Mouse (Mus musculus): ENCODE results near the gene Aldh3b2. TPM values are rescaled to one million over a fixed set of nuclear protein-coding genes. Genes with fewer than 3 reads are reported as not detected.

Aldh3b2 gene
- polyA plus RNA-seq, 1 experiment from 2014 or later, result 2.8 TPM

DNA sequence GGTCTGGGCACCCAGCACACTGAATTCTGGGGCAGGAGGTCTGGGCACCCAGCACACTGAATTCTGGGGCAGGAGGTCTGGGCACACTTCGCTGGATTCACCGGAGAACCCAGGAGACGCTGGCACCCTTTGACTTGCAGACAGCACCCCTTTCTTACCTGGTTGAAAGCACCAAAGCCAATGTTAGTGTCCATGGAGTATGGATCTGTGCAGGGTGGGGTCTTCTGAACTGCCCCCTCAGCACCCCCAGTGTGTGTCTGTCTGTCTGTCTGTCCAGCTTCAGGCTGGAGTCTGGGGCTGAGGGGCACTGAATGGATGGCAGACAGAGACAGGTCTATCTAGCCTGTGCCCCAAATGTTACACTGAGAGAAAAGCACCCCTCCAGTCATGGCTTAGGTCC is 19.4 kb downstream of the Aldh3b2 start:
- Histone ChIP-seq H3K9ac (no peak overlapping the region), H3K36me3 (no peaks in the 10 kb centered on the region), H3K4me2 (replicated peaks) (no peak overlapping the region), H3K4me3 (no peak overlapping the region), H3K27ac (no peak overlapping the region), H3K27me3 (no peaks in the 10 kb centered on the region), H3K9me3 (no peaks in the 10 kb centered on the region), H3K4me1 (peaks cover 4% of the 10 kb centered on the region)
- ATAC-seq (ENCODE audit: insufficient number of reproducible peaks, insufficient read depth, low FRiP score, low TSS enrichment), result no peak
- 94% methylated on average over 3 of the region's 3 CpGs for WGBS

DNA sequence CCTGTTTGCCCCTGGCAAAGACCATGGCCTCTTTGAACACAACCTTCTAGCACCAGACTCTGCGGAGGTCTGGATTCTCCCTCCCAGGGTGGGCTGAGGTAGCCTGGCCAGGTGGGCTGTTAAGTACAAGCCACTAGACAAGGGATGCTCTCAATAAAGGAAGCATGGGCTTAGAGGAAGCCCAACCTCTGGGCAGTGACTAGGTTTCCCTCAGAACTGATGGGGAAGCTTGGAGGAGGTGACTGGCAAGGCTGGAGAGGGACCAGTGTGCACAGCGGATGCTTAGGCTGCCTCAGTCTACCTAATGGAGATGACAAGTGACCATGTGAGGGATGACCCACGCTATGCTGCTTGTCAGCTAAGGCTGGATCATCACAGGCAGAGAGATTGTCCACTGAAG is 19.8 kb downstream of the Aldh3b2 start:
- no peak for ATAC-seq (ENCODE audit: insufficient number of reproducible peaks, insufficient read depth, low FRiP score, low TSS enrichment)
- Histone ChIP-seq H3K9ac (no peak overlapping the region), H3K4me2 (replicated peaks) (no peak overlapping the region), H3K9me3 (no peaks in the 10 kb centered on the region), H3K36me3 (no peaks in the 10 kb centered on the region), H3K27ac (no peak overlapping the region), H3K4me3 (no peak overlapping the region), H3K27me3 (no peaks in the 10 kb centered on the region), H3K4me1 (peaks cover under 1% of the 10 kb centered on the region; the same call in 1 of the 2 replicates)
- 77% methylated on average over 3 of the region's 3 CpGs for WGBS

DNA sequence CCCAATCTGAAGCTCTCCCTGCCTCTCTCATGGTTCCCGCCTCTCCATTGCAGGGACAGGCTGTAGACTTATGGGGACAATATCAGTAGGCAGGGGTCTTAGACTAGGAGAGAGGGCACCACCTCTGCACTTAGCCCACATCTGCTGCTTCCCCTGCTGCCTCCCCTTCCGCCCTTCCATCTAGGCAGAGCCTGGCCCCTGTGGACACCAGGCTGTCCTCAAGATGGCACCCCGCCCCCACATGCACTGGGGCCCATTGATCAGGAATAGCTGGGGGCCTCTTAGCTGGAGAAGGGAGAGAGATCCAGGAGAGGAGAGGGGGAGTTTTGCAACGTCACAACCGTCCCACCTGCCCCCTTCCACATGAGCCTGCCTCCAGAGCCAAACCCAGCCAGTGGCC is 20.3 kb downstream of the Aldh3b2 start, which contains the start of gene Tbx10:
Gene Tbx10 (plus strand): TSS at position 337 of the 400 bp plus-strand sequence.
- WGBS, result 62% methylated on average over 5 of the region's 5 CpGs

DNA sequence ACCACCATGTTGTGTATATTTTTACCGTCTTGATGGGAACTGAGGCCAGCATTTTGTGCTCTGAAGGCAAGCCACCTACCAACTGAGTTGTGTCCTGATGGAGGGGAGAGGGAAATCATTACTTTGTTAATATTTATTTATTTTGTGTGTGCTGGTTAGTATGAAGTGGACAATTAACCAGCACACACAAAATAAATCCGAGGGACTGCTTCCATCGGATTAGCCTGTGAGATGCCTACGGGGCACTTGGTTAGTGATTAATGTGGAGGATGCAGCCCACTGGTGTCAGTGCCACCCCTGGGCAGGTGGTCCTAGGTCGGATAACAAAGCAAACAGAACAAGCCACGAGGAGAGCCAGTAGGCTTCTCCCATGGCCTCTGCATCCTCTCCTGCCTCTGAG is 22.8 kb downstream of the Aldh3b2 start:
- Histone ChIP-seq H3K4me1 (peaks cover 3% of the 10 kb centered on the region; the same call in 1 of the 2 replicates), H3K27me3 (no peaks in the 10 kb centered on the region)
- 60% methylated on average over 6 of the region's 6 CpGs for WGBS

More for the DNA sequence above, 20.3 kb downstream of the Aldh3b2 start, which contains the start of gene Tbx10:
- Histone ChIP-seq H3K4me2 (replicated peaks) (no peak within 1 kb of the TSS), H3K36me3 (no peaks in the 10 kb centered on the region), H3K27me3 (no peaks in the 10 kb centered on the region), H3K27ac (no peak within 1 kb of the TSS), H3K9me3 (no peaks in the 10 kb centered on the region), H3K4me3 (no peak within 1 kb of the TSS), H3K4me1 (no peaks in the 10 kb centered on the region; the same call in 1 of the 2 replicates), H3K9ac (0 out of 2 replicates have a peak within 1 kb of the TSS, but pooled peaks have one; percentile 2)
- ATAC-seq (ENCODE audit: insufficient number of reproducible peaks, insufficient read depth, low FRiP score, low TSS enrichment), result no peak

DNA sequence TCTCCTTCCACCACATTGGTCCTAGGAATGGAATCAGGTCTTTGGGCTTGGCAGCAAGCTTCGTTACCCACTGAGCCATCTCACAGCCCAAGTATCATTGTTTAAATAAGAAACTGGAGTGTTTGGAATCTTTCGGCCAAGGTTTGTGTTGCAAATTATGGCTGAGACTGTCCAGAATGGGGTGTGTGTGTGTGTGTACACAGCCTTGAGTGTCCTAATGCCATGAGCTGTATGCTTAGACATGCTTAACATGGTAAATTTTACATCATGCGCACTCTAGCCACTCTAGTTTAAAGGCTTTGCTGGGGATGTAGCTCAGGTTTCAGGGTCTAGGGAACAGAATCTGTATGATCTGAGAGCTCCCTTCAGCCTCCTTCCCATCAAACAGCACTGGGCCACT is 23.4 kb downstream of the Aldh3b2 start:
- H3K9ac ChIP-seq, result no peak overlapping the region
- H3K4me1 ChIP-seq, result peaks cover 3% of the 10 kb centered on the region; the same call in 1 of the 2 replicates
- H3K4me3 ChIP-seq, result no peak overlapping the region
- H3K9me3 ChIP-seq, result no peaks in the 10 kb centered on the region
- no peaks in the 10 kb centered on the region for H3K27me3 ChIP-seq
- H3K36me3 ChIP-seq, result no peaks in the 10 kb centered on the region
- H3K4me2 ChIP-seq (replicated peaks), result no peak overlapping the region
- no peak overlapping the region for H3K27ac ChIP-seq
- ATAC-seq (ENCODE audit: insufficient number of reproducible peaks, insufficient read depth, low FRiP score, low TSS enrichment), result no peak
- 75% methylated on average over 3 of the region's 3 CpGs for WGBS

More for the DNA sequence above, 22.8 kb downstream of the Aldh3b2 start:
- Histone ChIP-seq H3K9ac (no peak overlapping the region), H3K27ac (no peak overlapping the region), H3K4me2 (replicated peaks) (no peak overlapping the region), H3K4me3 (no peak overlapping the region), H3K36me3 (no peaks in the 10 kb centered on the region), H3K9me3 (no peaks in the 10 kb centered on the region)
- ATAC-seq (ENCODE audit: insufficient number of reproducible peaks, insufficient read depth, low FRiP score, low TSS enrichment), result no peak

DNA sequence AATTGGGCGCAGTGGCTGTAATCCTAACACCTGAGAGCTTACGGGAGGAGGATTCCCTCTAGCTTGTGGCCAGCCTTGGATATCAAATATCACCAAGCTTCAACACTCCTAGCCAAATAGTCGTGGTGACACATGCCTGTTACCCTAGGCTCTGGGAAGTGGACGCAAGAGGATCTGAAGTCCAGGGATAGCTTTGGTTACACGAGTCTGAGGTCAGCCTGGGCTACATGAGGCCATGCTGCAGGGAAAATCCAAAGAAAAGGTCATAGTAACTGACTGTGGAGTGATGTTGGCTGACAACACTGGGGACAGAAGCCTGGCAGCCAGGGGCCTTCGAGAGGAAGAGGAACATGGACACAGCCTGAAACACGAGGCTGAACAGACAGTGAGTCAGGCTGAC is 24.0 kb downstream of the Aldh3b2 start:
- Histone ChIP-seq H3K4me1 (peaks cover 7% of the 10 kb centered on the region), H3K4me3 (no peak overlapping the region), H3K9me3 (no peaks in the 10 kb centered on the region), H3K36me3 (no peaks in the 10 kb centered on the region), H3K27ac (no peak overlapping the region), H3K4me2 (replicated peaks) (no peak overlapping the region), H3K27me3 (no peaks in the 10 kb centered on the region), H3K9ac (no peak overlapping the region)
- no peak for ATAC-seq (ENCODE audit: insufficient number of reproducible peaks, insufficient read depth, low FRiP score, low TSS enrichment)
- WGBS, result 56% methylated on average over 7 of the region's 7 CpGs

DNA sequence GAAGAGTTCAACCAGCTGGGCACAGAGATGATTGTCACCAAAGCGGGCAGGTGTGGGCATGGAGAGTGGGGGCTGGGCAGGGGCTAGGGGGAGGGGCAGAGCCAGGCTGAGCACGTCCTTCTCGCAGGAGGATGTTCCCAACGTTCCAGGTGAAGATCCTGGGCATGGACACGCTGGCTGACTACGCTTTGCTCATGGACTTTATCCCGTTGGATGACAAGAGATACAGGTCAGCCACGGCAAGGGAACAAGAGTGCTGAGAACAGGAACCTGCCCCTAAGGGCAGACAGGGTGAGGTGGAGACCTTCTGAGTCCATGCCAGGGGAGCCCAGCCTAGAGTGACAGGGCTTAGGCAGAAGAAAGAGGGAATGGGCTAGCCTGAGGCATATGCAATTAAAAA is 24.6 kb downstream of the Aldh3b2 start:
- no peak overlapping the region for H3K27ac ChIP-seq
- no peak for ATAC-seq (ENCODE audit: insufficient number of reproducible peaks, insufficient read depth, low FRiP score, low TSS enrichment)
- no peak overlapping the region for H3K9ac ChIP-seq
- H3K4me3 ChIP-seq, result no peak overlapping the region
- no peak overlapping the region for H3K4me2 ChIP-seq (replicated peaks)
- WGBS, result 84% methylated on average over 8 of the region's 8 CpGs
- no peaks in the 10 kb centered on the region for H3K9me3 ChIP-seq
- peaks cover 14% of the 10 kb centered on the region for H3K4me1 ChIP-seq
- no peaks in the 10 kb centered on the region for H3K27me3 ChIP-seq
- H3K36me3 ChIP-seq, result peaks cover under 1% of the 10 kb centered on the region; the same call in 1 of the 2 replicates

DNA sequence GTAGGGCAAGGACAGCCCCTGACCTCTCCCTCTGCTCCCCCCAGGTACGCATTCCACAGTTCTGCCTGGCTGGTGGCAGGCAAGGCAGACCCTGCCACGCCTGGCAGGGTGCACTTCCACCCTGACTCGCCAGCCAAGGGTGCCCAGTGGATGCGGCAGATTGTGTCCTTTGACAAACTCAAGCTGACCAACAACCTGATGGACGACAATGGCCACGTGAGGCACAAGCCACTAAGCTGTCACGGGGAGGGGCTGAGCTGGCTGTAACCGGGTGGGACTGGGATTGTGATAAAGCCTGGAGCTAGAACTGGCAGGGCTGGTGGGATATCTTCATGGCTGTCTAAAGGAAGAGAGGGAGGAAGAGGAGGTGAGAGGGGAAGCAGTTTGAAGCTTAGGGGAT is 25.1 kb downstream of the Aldh3b2 start:
- no peak overlapping the region for H3K27ac ChIP-seq
- no peak for ATAC-seq (ENCODE audit: insufficient number of reproducible peaks, insufficient read depth, low FRiP score, low TSS enrichment)
- no peaks in the 10 kb centered on the region for H3K27me3 ChIP-seq
- 67% methylated on average over 8 of the region's 8 CpGs for WGBS
- no peaks in the 10 kb centered on the region for H3K9me3 ChIP-seq
- H3K4me2 ChIP-seq (replicated peaks), result no peak overlapping the region
- H3K4me3 ChIP-seq, result no peak overlapping the region
- H3K4me1 ChIP-seq, result peaks cover 14% of the 10 kb centered on the region
- H3K9ac ChIP-seq, result no peak overlapping the region
- H3K36me3 ChIP-seq, result peaks cover 4% of the 10 kb centered on the region; the same call in 1 of the 2 replicates

DNA sequence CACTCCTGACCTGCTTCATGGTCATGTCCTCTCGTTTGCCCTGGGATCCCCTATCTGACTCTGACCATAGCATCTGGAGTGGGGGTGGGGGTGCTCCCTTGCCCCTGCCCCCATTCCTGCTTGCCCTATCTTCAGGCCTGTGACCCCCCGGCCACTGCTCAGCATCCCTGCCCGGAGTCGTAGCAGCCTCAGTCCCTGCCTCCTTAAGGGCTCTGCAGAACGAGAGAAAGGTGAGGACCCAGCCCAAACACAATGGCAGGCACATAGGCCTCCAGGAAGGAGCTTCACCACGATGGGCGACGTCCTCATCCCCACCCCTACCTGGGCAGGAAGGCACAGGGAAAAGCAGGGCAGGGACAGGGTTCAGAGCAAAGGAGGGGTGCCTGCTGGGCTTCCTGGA is 26.2 kb downstream of the Aldh3b2 start:
- Histone ChIP-seq H3K4me2 (replicated peaks) (no peak overlapping the region), H3K9ac (no peak overlapping the region), H3K4me1 (peaks cover 14% of the 10 kb centered on the region), H3K4me3 (no peak overlapping the region), H3K27me3 (no peaks in the 10 kb centered on the region), H3K27ac (no peak overlapping the region), H3K9me3 (no peaks in the 10 kb centered on the region), H3K36me3 (peaks cover 4% of the 10 kb centered on the region; the same call in 1 of the 2 replicates)
- 69% methylated on average over 8 of the region's 8 CpGs for WGBS
- no peak for ATAC-seq (ENCODE audit: insufficient number of reproducible peaks, insufficient read depth, low FRiP score, low TSS enrichment)

DNA sequence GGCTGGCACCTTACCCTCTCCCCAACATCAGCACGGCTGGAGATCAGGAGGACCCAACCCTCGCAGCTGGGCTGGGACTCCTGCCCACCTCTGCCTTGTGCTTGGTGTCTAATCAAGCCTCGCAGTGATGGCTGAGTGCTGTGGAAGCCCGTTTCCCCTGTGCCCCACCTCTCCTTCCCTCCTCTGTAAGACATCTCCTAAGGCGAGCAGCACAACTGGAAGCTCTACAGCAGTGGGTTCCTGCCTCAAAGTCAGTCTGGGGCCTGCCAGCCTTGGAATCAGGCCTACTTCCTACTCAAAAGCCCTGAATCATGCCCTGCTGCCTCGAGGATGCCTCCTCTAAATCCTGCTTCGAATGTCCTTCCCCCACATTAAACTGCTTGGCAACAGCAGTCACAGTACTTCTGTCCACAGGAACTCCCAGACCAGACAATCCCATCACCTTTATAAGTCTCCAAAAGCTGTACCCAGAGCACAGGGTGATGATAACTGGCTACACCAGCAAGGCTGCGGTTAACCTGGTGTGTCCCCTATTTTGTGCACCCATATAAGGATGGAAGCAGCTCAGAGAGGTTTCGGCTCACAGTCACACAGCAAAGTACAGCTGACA is 27.1 kb downstream of the Aldh3b2 start:
- 87% methylated on average over 9 of the region's 9 CpGs for WGBS
- peaks cover 14% of the 10 kb centered on the region for H3K4me1 ChIP-seq
- peak overlapping the region; percentile 75 for H3K4me3 ChIP-seq
- H3K36me3 ChIP-seq, result peaks cover 4% of the 10 kb centered on the region; the same call in 1 of the 2 replicates
- peak overlapping the region; percentile 76 for H3K4me2 ChIP-seq (replicated peaks)
- no peak for ATAC-seq (ENCODE audit: insufficient number of reproducible peaks, insufficient read depth, low FRiP score, low TSS enrichment)
- H3K27me3 ChIP-seq, result no peaks in the 10 kb centered on the region
- no peaks in the 10 kb centered on the region for H3K9me3 ChIP-seq
- no peak overlapping the region for H3K27ac ChIP-seq
- H3K9ac ChIP-seq, result peak overlapping the region; percentile 46; the same call in 1 of the 2 replicates

DNA sequence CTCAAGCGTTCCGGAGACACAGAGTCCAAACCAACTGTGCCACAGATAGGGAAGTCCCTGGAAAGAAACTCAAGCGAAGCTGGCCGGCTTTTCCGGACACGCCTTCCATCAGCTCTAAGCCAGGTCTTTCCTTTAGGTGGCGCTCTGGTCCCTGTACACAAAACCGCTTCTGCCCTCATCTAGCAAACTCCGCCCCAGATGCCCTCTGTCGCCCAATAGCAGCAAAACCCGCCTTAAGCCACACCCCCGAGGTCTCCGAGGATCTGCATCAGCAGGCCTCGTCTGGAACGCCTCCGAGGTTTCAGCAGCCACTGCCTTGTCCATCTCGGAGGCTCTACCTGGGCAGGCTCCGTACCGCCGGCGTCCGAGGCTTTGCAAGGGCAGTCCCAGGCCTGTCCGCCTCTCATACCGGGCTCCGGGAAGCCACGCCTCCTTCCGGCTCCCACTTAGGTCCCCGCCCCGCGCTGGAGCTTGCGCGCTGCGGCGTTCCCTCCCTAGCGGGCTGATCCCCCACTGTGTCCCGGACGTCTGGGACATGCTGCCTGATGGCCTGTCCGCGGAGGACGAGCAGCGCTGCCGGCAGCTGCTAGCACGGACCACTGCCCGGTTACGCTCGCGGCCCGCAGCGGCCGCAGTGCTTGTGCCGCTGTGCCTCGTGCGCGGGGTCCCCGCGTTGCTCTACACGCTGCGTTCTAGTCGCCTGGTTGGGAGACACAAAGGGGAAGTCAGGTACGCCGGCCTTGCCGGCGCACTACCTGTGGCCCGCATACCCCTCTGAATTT is 28.2 kb downstream of the Aldh3b2 start, which contains the start of the genes Nudt8 and Gm49405:
Gene Nudt8 (plus strand): TSS at position 462 of the 782 bp plus-strand sequence.
Gene Gm49405 (plus strand): TSS at position 508 of the 782 bp plus-strand sequence.
- peak within 1 kb of the TSS; percentile 97 for H3K27ac ChIP-seq
- no peaks in the 10 kb centered on the region for H3K27me3 ChIP-seq
- peak; percentile 89 for ATAC-seq (ENCODE audit: insufficient number of reproducible peaks, insufficient read depth, low FRiP score, low TSS enrichment)

More for the DNA sequence above, 28.2 kb downstream of the Aldh3b2 start, which contains the start of the genes Nudt8 and Gm49405:
- WGBS, result under 1% methylated on average over 64 of the region's 64 CpGs
- H3K4me3 ChIP-seq, result peak within 1 kb of the TSS; percentile 75
- H3K9me3 ChIP-seq, result no peaks in the 10 kb centered on the region
- H3K9ac ChIP-seq, result peak within 1 kb of the TSS; percentile 91
- peaks cover 14% of the 10 kb centered on the region for H3K4me1 ChIP-seq
- peaks cover 4% of the 10 kb centered on the region; the same call in 1 of the 2 replicates for H3K36me3 ChIP-seq
- peak within 1 kb of the TSS; percentile 76 for H3K4me2 ChIP-seq (replicated peaks)

Measured in embryonic facial prominence, embryonic 12.5 days (tissue).